Mouse (Mus musculus) adrenal gland (tissue): ENCODE results near the gene Nomo1.

Experiments used
- intact Hi-C: fragments of 180-260 bp; cut with DNase I; formaldehyde crosslinking; loops from one replicate; pipeline ENCODE4 v1.15.1; 2025

Nomo1 gene

GRCm38 (mm10) chr7:46044106-46044505 is 10.6 kb downstream of the Nomo1 start:
- intact Hi-C loops: no loop called here

GRCm38 (mm10) chr7:46045882-46046281 is 12.4 kb downstream of the Nomo1 start:
- intact Hi-C loops: no loop called here

DNA sequence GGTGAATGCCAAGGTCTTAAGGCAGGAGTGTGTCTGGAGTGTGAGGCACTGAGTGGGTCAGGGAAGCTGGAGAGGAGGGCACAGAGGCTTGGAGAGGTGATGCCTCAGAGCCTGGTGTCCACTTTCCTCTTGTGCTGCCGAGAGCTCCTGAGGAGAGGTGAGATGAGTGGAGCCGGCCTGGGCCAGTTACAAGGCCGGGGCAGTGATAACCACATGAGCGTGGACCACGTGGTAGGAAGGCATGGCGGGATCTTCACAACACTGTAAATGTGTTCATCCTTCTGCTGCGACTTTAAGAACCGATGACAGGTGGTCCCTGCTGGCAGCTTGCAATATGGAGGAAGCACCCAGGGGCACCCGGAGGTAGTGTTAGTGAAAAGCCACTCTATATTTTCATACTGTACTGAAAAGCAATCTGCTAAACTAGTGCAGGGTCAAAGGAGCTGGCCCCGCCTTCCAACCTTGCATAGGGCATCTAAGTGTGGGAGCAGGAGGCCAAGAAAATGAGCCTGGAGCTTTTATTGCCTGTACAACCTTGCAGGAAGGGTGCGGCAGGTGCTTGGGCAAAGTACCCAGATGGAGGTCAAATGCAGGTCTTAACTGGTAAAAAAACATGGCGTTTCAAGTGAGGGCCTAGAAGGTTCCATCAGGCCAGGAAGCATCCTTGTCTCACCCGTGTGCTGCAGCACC is 14.5 kb downstream of the Nomo1 start:
- intact Hi-C loops: no loop called here

- intact Hi-C loops: no loop called here
Observed at GRCm38 (mm10) chr7:46049981-46050380, 16.5 kb downstream of the Nomo1 start.

DNA sequence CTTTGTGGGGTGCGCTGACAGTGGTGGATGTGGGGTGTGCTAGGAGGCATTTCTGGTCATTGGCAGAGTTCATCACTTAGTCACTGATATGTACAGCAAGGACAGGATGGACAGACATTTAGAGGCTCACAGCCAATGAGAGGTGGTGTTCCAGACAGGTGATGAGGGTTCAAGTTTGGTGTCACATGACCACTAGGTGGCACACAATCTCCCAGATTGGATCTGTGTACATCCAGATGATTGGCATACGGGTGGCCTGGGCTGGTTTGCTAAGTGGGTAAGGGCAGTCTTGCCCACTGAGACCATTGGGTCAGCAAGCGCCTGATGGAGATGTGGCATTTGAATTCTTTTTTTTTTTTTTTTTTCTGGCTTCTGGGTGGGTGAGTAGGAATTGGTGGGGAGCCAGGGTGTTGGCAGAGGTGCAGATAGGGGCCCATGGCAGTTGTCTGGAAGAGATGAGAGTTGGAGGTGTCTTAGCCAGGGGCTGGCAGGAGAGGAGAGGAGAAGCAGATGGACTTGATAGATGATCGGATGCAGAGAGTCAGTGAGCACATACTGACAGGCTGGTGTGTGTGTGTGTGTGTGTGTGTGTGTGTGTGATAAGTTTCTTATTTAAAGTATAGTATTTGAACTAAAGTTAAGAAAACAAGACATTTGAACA is 18.8 kb downstream of the Nomo1 start:
- intact Hi-C loops: no loop called here

- intact Hi-C loops: no loop called here
Observed at GRCm38 (mm10) chr7:46053566-46053965, 20.1 kb downstream of the Nomo1 start.

DNA sequence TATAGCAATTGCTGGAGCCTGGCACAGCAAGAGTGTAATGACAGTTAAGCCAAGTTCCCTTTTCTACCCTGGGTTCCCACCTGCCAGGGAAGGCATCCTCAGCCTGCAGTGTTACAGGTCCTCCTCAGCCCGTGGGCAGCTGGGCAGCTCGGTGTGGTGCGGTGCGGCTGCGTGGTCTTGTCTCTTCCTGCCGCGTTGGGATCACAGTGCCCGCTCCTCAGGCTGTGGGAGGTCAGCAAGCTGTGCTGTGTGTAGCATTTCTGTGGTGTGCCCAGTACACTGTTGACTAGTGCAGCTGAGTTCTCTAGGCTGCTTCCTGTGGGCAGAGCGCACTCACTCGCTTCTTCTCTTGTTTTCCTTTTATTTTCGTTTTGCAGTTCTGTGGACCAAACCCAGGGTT is 25.4 kb downstream of the Nomo1 start:
- intact Hi-C loops: no loop called here

DNA sequence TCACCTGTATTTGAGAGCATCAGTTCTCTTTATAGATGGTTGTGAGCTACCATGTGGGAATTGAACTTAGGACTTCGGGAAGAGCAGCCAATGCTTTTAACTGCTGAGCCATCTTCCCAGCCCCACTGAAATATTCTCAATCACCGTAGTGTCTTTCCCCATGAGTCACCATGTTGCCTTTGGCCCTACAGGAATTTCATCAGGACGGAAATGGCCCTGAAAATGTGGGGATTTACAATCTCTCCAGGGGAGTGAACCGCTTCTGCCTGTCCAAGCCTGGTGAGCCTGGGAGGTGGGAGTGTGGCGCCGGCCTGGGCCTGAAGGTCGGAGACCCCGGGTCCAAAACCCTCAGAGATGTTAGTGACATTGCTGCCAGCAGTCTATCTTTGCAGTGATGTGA is 27.2 kb downstream of the Nomo1 start:
- intact Hi-C loops: no loop called here

GRCm38 (mm10) chr7:46061614-46062013 is 28.1 kb downstream of the Nomo1 start:
- intact Hi-C loops: no loop called here

DNA sequence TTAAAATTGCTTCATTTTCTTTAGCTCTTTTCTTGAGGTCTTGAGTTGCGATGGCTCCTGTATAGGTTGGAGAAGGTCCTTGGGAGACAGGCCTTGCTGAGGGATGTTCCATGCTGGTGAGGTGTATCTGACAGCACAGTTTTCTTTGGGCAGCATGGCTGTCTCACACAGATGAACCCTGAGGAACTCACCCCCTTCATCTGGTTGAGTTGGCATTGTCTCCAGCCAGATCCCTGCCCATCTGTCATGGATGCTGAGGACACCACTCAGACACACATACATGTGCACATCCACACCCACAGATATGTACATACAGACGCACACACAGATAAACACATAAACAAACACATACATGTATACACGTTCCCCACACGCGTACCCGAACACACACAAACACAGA is 29.8 kb downstream of the Nomo1 start:
- intact Hi-C loops: no loop called here

- intact Hi-C loops: no loop called here
Observed at GRCm38 (mm10) chr7:46068831-46069230, 35.3 kb downstream of the Nomo1 start.

DNA sequence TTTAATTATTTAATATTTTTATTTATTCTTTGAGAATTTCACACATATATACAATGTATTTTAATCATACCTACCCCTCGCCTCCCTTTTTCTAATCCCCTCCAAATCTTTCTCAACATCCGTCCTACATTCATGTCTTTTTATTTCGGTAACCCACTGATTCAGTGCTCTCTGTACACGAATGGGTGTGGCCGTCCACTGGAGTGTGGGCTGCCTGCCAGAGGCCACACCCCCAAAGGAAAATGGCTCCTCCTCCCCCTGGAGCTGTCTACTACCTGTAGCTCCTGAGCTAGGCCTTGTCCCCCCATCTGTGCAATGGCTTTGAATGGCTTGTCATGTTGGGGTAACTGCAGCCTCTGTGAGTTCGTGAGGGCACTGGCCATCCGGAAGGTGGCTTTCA is 43.3 kb downstream of the Nomo1 start:
- intact Hi-C loops: no loop called here

- intact Hi-C loops: no loop called here
Observed at GRCm38 (mm10) chr7:46077675-46078074, 44.2 kb downstream of the Nomo1 start.

GRCm38 (mm10) chr7:46084024-46084423 is 50.5 kb downstream of the Nomo1 start:
- intact Hi-C loops: no loop called here

DNA sequence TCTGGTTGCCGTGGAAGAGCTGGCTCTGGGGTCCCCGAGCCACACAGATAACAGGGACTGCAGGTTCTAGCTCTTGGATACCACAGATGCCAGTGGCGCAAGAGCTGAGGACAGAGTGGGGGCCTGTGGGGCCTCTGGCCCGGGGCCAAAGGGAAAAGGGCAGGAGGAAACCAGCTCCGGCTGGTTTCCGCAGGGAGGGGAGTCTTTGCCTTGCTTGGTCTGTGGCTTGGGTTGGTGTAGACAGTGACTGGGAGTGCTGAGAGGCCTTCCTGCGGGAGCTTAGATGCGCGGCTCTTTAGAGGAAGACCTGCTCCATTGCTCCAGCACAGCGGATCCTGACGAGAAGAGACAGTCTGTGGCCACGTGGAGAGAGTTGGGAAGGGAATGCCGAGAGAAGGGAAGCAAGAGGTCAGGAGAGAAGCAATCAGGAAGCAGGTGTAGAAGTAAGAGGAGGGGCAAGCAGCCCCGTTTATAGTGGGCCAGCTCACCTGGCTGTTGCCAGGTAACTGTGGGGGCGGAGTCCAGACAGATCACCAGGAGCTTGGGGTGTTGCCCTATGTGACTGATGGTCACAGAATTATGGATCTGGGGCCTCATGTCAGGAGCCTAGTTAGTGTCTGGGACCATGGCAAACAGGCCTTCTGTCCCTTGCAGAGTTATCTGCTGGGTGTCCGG is 51.5 kb downstream of the Nomo1 start:
- intact Hi-C loops: no loop called here

- intact Hi-C loops: no loop called here
Observed at GRCm38 (mm10) chr7:46086378-46086777, 52.9 kb downstream of the Nomo1 start.

DNA sequence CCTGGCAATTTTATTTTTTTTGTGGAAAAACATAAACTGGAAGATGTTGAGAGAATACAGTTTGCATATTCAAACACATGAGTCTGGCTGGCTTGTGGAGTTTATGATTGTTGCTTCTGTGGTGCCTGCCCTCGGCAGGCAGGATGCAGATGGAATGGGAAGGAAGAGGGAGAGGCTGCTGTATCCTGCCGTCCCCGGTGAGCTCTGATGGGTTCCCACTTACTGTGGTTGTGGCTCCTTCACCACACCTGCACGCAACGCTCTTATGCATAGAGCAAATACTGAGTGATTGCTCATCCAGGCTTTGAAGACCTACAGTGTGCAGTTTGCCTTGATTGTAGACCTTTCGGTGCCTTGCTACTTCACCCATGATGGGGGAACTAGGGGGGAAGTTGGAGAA is 54.7 kb downstream of the Nomo1 start:
- intact Hi-C loops: no loop called here

DNA sequence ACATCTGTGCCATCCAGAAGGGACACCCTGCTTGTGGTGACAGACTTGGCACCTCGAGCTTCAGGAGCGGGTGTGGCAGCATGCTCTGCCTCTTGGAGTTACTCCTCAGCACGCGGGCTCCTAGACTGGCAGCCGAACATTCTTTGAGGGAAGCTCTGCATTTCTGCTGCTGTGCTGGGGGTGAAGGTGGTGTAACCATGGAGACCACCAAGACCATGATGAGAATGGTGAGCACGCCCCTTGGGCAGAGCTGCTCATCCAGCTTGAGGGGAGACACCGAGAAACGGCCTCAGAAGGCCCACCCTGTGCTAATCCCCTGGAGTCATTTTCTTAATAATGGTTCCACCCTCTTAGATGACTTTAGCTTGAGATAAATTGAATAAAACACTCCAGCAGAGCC is 59.3 kb downstream of the Nomo1 start:
- intact Hi-C loops: no loop called here

DNA sequence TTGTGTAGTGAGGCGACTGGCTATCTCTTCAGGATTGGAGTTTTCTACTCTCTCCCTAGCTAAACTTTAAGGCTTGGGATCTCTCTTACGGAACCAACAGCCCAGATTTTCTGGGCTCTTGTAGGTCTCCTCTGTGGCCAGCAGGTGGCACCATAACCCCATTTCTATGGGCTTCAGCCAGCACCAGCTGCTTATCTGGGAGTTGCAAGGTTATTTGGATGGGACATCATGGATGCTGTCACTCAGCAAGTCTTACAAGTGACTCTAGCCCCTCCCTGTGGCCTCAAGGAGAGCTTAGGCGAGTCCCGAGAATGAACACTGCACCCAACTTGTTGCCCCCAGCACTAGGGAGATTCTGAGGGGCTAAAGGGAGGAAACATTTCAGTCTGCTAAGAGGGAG is 62.6 kb downstream of the Nomo1 start:
- intact Hi-C loops: loop anchor here (1.0 to 2.0 kb wide), 3 partner anchors 87 to 131 kb away; no protein-coding TSS in a partner anchor

- intact Hi-C loops: loop anchor here (2.0 kb wide), 2 partner anchors 85 to 129 kb away; no protein-coding TSS in a partner anchor
Observed at GRCm38 (mm10) chr7:46097319-46097783, 63.9 kb downstream of the Nomo1 start.

DNA sequence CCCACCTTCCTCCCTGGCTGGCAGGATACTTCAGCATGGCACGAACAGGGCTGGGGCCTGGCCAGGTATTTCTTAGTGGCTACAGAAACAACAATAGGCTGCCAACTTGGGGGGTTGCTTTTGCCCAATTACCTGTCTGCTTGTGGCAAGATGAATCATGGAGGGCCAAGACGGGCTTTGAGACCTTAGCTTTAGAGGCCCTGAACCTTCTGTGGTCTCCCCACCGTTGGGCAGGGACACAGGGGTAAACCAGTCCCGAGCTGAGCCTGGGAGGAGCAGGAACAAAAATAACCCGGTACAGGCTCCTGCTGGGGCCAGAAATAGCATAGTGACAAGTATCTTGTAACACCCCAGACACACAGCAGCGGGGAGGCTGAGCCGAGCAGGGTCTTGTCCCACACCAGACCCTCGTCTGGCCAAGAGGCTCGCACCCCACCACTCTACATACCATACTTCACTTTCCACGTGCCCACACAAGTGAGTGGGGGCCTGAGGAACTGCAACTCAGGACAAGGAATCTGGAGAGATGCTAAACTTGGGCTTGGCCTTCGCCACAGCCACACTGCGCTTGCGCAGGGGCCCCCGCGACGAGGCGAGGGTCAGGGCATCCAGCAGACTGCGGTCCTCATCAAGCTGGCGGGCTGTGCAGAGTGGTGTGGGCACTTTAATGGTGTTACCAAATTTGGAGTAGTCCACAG is 64.9 kb downstream of the Nomo1 start:
- intact Hi-C loops: no loop called here

DNA sequence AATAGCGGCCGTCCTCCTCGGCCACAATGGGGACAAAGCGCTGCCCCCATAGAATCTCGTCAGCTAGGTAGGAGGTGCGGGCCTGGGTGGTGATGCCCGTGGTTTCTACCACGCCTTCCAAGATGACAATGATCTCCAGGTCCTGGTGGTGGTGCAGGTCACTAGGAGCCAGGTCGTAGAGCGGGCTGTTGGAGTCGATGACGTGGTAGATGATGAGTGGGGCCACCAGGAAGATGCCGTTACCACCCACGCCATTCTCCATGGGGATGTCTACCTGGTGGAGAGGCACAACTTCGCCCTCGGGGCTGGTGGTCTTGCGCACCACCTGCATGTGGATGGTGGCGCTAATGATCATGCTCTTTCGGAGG is 65.4 kb downstream of the Nomo1 start:
- intact Hi-C loops: no loop called here
